Mouse (Mus musculus) liver, embryonic 13.5 days (tissue): ENCODE results near the gene Acot9. TPM values are rescaled to one million over a fixed set of nuclear protein-coding genes. Genes with fewer than 3 reads are reported as not detected.
A peak's percentile ranks its signal among the peaks of the same experiment; 100 is the strongest.

Experiments
- ATAC-seq: fragments of 200-750 bp; cut with Nextera tagmentation; 2 replicates; pipeline ENCODE4 v1.8.0; 2017; ENCODE audit warnings: low read depth, mild to moderate bottlenecking, moderate number of reproducible peaks, moderate library complexity
- DNase-seq: peaks from one replicate; pipeline ENCODE4 v3.0.0; 2022
- H3K27ac ChIP-seq: fragments of 300-500 bp; sonication (generic); 2 replicates; pipeline ENCODE4 v1.5.1; 2015; ENCODE audit warnings: moderate library complexity, mild to moderate bottlenecking, inconsistent platforms
- H3K27me3 ChIP-seq: fragments of 300-500 bp; sonication (generic); 2 replicates; pipeline ENCODE4 v1.6.1; 2015; ENCODE audit warnings: mild to moderate bottlenecking, inconsistent platforms
- H3K36me3 ChIP-seq: fragments of 300-500 bp; sonication (generic); 2 replicates; pipeline ENCODE4 v1.6.1; 2015; ENCODE audit warnings: mild to moderate bottlenecking, inconsistent platforms
- H3K4me1 ChIP-seq: fragments of 300-500 bp; sonication (generic); replicated peaks from 2 replicates; pipeline ENCODE4 v1.6.1; 2015; ENCODE audit warnings: inconsistent platforms
- H3K4me2 ChIP-seq: fragments of 300-500 bp; sonication (generic); 2 replicates; pipeline ENCODE4 v1.6.1; 2015; ENCODE audit warnings: inconsistent platforms, mild to moderate bottlenecking, moderate library complexity
- H3K4me3 ChIP-seq: fragments of 300-500 bp; sonication (generic); replicated peaks from 2 replicates; pipeline ENCODE4 v1.5.1; 2015; ENCODE audit warnings: mild to moderate bottlenecking, inconsistent platforms
- H3K9ac ChIP-seq: fragments of 300-500 bp; sonication (generic); 2 replicates; pipeline ENCODE4 v1.6.1; 2015; ENCODE audit warnings: mild to moderate bottlenecking, inconsistent platforms
- H3K9me3 ChIP-seq: fragments of 300-500 bp; sonication (generic); replicated peaks from 2 replicates; pipeline ENCODE4 v1.6.1; 2016; ENCODE audit warnings: inconsistent platforms
- WGBS: fragments of 180-500 bp; shearing (Covaris S2); methylation state at CpG from one replicate; pipeline ENCODE4 v1.1.7; 2015; ENCODE audit not compliant: insufficient replicate concordance; 5-methylcytosine and 5-hydroxymethylcytosine counted together
- polyA plus RNA-seq: library from polyadenylated mRNA; unstranded; fragments of >200 nt; fragmentation: Nextera tagmentation; extraction: Ambion mirVana; gene quantifications from 2 replicates; pipeline ENCODE4 v1.2.1, GENCODE M21; 2015

Acot9 gene
- 15.1 and 16.6 TPM in 2 replicates for polyA plus RNA-seq

DNA sequence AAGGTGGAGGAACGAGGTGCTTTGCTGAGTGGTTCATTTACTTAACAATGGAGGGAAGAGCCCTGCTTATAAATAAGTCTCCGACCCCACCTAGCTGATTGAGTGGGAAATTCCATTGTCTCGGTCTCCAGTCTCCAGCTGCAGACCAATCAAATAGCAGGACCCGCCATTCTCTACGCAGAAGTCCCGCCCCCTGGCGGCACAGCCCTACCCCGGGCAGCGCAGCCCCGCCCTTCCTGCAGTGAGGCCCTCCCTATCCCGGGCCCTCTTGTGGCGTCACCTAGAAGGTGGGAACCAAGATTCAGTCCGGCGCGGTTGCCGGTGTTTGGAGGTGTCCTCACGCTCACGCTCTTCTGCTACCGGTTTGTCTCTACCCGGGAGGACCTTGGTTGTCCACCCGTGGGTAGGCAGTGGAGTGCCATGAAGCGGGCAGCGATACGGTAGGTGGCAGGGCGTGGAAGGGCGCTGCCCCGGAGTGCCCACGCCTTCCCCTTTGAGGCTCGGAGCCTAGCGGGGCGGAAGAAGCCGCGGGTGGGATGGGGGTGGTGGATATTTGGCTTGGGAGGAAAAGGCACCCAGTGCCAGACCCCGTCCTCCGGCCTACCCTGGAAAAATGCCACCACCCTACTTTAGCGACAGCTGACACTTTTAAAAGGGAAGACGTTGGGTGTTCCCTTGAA is at the start of gene Acot9:
Gene Acot9 (plus strand): TSS at position 209 of the 680 bp plus-strand sequence.
- H3K4me3 ChIP-seq = peak within 1 kb of the TSS; percentile 63
- H3K9me3 ChIP-seq = no peaks in the 10 kb centered on the region
- 26% methylated on average over 34 of the region's 37 CpGs for WGBS
- peak; percentile 82 for DNase-seq
- H3K9ac ChIP-seq = peak within 1 kb of the TSS; percentile 66
- peak within 1 kb of the TSS; percentile 53; the same call in 1 of the 2 replicates for H3K27ac ChIP-seq
- ATAC-seq = peak; percentile 100
- H3K4me1 ChIP-seq = peaks cover 3% of the 10 kb centered on the region; the same call in 1 of the 2 replicates
- H3K4me2 ChIP-seq = peak within 1 kb of the TSS; percentile 70
- H3K36me3 ChIP-seq = no peaks in the 10 kb centered on the region
- no peaks in the 10 kb centered on the region for H3K27me3 ChIP-seq

DNA sequence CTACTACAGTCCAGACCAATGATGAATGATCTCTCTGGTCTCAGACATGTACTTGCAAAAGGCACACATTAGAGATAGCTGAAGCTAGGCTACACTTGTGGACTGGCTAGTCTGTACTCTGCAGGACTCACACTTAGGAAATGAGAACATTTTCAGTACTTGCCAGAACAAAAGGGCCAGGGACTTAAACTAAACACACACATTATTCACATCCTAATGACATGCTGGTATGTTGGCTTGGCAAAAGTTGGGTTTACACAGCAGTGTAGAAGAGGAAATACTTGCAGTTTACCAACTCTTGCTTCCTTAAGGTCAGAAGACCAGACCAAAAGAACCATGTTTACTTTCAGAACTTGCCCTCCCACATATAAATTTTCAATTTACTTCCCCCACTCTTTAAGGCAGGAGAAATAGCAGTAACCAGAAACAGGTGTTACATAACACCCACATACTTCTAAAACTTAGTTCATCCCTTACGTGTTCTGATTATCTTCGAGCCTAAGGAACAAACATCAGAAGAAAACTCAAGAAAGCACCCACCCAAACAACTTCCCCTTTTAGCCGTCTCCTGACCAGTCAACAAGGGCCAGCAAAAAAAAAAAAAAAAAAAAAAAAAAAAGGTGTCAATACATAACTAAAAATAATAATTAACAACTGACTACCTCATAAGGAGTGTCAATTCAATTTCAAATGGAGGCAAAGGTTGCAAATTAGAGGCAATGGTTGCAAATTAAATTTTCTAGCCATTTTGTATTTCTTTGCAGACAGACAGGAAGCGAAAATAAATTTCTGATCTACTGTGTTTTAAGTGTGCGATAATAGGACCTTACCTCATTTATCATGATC is 47.7 kb upstream of the Acot9 start:
- no peak for DNase-seq
- no peaks in the 10 kb centered on the region for H3K27me3 ChIP-seq
- H3K36me3 ChIP-seq = no peaks in the 10 kb centered on the region
- H3K9ac ChIP-seq = no peak overlapping the region
- H3K9me3 ChIP-seq = no peaks in the 10 kb centered on the region
- no peaks in the 10 kb centered on the region; the same call in 1 of the 2 replicates for H3K4me1 ChIP-seq
- peak overlapping the region; percentile 71; the same call in 1 of the 2 replicates for H3K4me2 ChIP-seq
- no peak overlapping the region for H3K27ac ChIP-seq
- WGBS = 39% methylated on average over 5 of the region's 5 CpGs
- 0 out of 2 replicates have a peak overlapping the region, but pooled peaks have one; percentile 68 for H3K4me3 ChIP-seq
- no peak for ATAC-seq

DNA sequence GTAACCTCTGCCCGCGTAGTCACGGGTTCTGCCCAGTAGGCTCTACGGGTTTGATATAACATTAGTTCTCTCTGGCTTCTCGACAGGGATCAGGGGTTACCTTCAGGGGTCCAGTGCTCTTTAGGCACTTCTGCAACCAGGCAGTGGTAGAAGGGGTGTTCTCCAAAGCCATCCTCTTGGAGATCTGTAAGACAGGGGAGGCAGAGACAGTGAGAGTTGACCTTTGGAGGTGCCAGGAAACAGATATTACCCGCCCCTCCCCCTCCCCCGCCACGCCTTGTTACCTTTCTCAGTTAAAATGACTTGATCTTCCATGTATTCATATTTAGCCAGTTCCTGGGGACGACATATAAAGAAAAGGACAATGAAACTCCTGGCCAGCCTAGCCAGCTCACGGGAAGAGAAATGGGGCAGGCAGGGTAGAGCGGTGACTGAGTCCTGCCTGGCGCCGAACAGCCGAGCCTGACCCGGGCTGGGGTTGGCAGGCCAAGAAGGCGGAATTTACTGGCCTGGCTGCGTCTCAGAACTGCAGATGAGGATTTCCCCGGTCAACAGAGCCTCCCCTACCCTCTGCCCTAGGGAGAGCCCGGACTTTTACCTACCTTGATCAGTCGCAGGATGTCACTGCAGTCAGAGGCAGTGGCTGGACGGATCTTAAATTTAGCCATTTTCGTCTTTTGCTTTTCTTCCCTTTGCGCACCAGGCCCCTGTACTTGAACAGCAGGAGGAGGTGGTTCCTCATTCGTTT is 46.6 kb upstream of the Acot9 start:
- WGBS = 15% methylated on average over 20 of the region's 24 CpGs
- H3K9ac ChIP-seq = peak overlapping the region; percentile 77
- no peaks in the 10 kb centered on the region for H3K27me3 ChIP-seq
- H3K9me3 ChIP-seq = no peaks in the 10 kb centered on the region
- no peaks in the 10 kb centered on the region; the same call in 1 of the 2 replicates for H3K4me1 ChIP-seq
- no peaks in the 10 kb centered on the region for H3K36me3 ChIP-seq
- H3K4me2 ChIP-seq = peak overlapping the region; percentile 71
- DNase-seq (peak; percentile 3), ATAC-seq (peak; percentile 61)
- peak overlapping the region; percentile 68 for H3K4me3 ChIP-seq
- H3K27ac ChIP-seq = peak overlapping the region; percentile 63

DNA sequence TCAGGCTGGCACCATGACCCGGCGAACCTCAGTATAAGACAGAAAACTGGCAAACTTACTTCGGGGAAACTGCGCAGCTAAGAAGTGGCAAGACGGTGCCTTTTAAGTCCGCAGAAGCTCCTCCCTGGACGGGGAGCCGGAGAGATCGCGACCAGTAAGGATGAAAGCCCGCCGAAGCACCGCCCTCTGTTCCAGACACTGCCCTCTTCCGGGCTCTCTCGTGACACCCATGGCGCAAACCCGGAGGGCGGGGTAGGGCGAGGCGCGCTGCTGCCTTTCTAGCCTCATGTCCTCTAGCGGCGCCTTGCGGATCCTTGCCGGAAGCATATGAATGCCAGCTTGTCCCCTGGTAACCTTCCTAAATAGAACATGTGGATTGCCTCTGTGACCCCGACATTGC is 46.0 kb upstream of the Acot9 start, which contains the start of gene Sat1:
Gene Sat1 (minus strand): TSS at position 179 of the 400 bp plus-strand sequence.
- ATAC-seq (peak; percentile 100), DNase-seq (peak; percentile 87)
- Histone ChIP-seq H3K27me3 (no peaks in the 10 kb centered on the region), H3K27ac (peak within 1 kb of the TSS; percentile 63), H3K9me3 (no peaks in the 10 kb centered on the region), H3K4me1 (no peaks in the 10 kb centered on the region; the same call in 1 of the 2 replicates), H3K4me3 (peak within 1 kb of the TSS; percentile 68), H3K4me2 (peak within 1 kb of the TSS; percentile 71), H3K9ac (peak within 1 kb of the TSS; percentile 77), H3K36me3 (no peaks in the 10 kb centered on the region)
- WGBS = 13% methylated on average over 26 of the region's 26 CpGs

DNA sequence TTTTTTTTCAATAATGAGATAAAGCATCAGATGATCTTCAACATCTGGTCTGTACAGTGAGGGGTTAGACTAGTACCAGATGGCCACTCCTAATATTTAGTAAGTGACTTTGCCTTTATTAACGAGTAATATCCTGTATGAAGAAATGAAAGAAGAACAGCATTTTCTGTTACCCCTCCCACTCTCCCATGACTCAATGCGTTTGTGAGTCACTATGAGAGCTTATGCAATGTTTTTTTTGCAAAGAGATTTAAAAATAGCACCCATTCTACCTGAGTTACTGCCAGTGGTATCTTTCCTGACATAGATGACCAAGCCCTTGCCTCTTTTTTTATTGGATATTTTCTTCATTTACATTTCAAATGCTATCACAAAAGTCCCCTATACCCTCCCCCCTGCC is 44.0 kb upstream of the Acot9 start:
- no peaks in the 10 kb centered on the region; the same call in 1 of the 2 replicates for H3K4me1 ChIP-seq

DNA sequence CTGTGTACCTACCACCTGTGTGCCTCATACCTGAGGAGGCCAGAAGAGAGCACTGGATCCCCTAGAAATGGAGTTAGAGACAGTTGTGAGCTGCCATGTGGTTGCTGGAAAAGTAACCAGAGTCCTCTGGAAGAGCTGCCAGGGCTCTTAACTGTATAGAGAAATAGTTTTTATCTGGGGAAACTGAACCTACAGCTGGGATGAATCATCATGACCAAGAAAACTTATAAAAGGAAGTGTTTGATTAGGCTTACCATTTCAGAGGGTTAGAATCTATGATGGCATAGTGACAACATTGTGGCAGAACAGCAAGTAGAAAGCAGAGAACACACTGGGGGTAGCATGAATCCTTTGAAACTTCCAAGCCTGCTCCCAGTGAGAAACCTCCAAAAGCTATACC is 5.4 kb upstream of the Acot9 start:
- peaks cover under 1% of the 10 kb centered on the region; the same call in 1 of the 2 replicates for H3K4me1 ChIP-seq
- no peak overlapping the region for H3K9ac ChIP-seq
- no peak overlapping the region for H3K27ac ChIP-seq
- ATAC-seq = no peak
- H3K36me3 ChIP-seq = no peaks in the 10 kb centered on the region
- no peak for DNase-seq
- H3K4me3 ChIP-seq = no peak overlapping the region
- H3K9me3 ChIP-seq = no peaks in the 10 kb centered on the region
- no peaks in the 10 kb centered on the region for H3K27me3 ChIP-seq
- no peak overlapping the region for H3K4me2 ChIP-seq

More for the DNA sequence above, 44.0 kb upstream of the Acot9 start:
- no peak overlapping the region for H3K4me2 ChIP-seq
- WGBS = 56% methylated on average over 2 of the region's 2 CpGs
- no peak overlapping the region for H3K9ac ChIP-seq
- no peak for DNase-seq
- H3K36me3 ChIP-seq = no peaks in the 10 kb centered on the region
- ATAC-seq = no peak
- no peak overlapping the region for H3K4me3 ChIP-seq
- no peaks in the 10 kb centered on the region for H3K27me3 ChIP-seq
- no peak overlapping the region for H3K27ac ChIP-seq
- no peaks in the 10 kb centered on the region for H3K9me3 ChIP-seq

DNA sequence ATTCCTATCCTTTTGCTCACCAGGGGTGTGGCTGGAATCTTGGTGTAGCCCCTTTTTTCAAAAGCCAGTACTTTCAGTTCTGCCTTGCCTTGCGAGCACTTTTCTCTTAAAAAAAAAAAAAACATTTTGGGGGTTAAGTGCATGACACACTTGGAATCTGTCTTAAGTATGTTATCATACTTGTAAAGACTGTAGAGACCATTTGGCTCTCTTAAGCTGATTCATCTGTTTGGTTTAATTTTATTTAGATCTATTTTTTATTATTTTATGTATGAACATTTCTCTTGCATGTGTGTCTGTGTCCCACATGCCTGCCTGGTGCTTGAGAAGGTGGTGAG is 641 bp downstream of the Acot9 start:
- peak overlapping the region; percentile 66 for H3K9ac ChIP-seq
- peak overlapping the region; percentile 63 for H3K4me3 ChIP-seq
- H3K4me1 ChIP-seq = peaks cover 3% of the 10 kb centered on the region; the same call in 1 of the 2 replicates
- ATAC-seq (no peak), DNase-seq (no peak)
- 32% methylated on average over 1 of the region's 1 CpGs for WGBS
- no peaks in the 10 kb centered on the region for H3K36me3 ChIP-seq
- H3K4me2 ChIP-seq = peak overlapping the region; percentile 70
- no peaks in the 10 kb centered on the region for H3K9me3 ChIP-seq
- no peak overlapping the region for H3K27ac ChIP-seq
- no peaks in the 10 kb centered on the region for H3K27me3 ChIP-seq

DNA sequence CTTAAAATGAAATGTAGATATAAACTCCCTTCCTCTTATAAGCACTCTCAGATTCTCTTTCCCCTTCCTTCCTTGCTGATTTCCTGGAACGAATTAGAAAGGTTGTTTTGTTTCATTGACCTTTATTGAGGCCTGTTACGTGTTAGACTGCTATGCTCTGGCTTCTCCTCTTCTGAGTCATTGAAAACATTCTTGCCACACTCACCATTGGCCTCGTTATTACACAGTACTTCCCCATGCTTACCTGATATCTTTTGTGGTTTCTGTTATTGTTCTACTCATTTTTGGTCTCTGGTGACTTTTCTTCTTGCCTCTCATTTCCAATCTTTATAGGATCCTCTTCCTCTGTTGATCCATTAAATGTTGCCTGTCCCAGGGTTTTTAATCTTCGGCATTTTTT is 16.2 kb downstream of the Acot9 start:
- Histone ChIP-seq H3K27me3 (no peaks in the 10 kb centered on the region), H3K9ac (no peak overlapping the region)
- ATAC-seq = no peak

DNA sequence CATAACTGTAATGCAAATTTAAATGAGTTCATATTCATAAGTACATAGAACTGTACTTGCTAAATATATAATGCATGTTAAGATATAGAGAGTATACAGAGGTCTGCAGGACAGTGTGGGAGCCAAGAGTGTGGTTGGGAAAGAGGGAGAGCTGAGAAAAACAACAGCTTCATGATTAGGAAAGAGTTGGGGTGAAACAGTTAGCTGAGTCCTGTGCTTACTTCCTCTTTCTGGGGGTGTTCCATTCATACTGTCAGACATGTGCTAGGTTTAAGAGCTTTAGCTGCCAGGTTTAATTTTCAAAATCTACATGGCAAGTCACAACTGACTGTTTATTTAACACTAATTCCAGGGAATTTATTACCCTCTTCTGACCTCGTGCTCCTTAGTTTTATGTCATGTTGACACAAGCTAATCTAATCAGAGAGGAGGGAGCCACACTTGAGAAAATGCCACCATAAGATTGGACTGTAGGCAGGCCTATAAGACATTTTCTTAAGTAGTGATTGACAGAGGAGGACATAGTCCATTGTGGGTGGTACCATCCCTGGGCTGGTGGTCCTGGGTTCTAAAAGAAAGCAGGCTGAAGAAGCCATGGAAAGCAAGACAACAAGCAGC is 18.3 kb downstream of the Acot9 start:
- Histone ChIP-seq H3K36me3 (no peaks in the 10 kb centered on the region), H3K9ac (no peak overlapping the region), H3K4me2 (no peak overlapping the region), H3K27me3 (no peaks in the 10 kb centered on the region), H3K9me3 (no peaks in the 10 kb centered on the region), H3K4me1 (no peaks in the 10 kb centered on the region), H3K4me3 (no peak overlapping the region), H3K27ac (no peak overlapping the region)
- no peak for ATAC-seq
- WGBS = 18% methylated on average over 1 of the region's 1 CpGs
- DNase-seq = no peak

More for the DNA sequence above, 16.2 kb downstream of the Acot9 start:
- Histone ChIP-seq H3K4me2 (no peak overlapping the region), H3K36me3 (no peaks in the 10 kb centered on the region), H3K4me3 (no peak overlapping the region), H3K9me3 (no peaks in the 10 kb centered on the region), H3K27ac (no peak overlapping the region), H3K4me1 (no peaks in the 10 kb centered on the region)
- WGBS = 52% methylated on average over 4 of the region's 4 CpGs
- no peak for DNase-seq

DNA sequence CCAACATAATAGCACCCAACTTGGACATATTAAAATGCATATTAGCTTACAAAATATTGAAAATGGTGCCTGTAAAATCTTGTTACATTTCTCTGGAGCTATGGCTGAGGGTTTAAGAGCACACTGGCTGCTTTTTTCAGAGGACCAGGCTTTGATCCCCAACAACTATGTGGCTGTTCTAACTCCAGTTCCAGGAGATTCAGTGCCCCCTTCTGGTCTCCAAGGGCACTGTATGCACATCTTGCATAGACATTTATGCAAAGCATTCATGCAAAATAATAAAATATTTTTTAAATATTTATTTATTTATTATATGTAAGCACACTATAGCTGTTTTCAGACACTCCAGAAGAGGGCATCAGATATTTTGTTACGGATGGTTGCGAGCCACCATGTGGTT is 44.1 kb downstream of the Acot9 start:
- no peaks in the 10 kb centered on the region for H3K4me1 ChIP-seq
- 85% methylated on average over 2 of the region's 2 CpGs for WGBS
- no peak overlapping the region for H3K9ac ChIP-seq
- H3K4me3 ChIP-seq = no peak overlapping the region
- no peak for ATAC-seq
- no peak overlapping the region for H3K4me2 ChIP-seq
- H3K9me3 ChIP-seq = no peaks in the 10 kb centered on the region
- DNase-seq = no peak
- no peaks in the 10 kb centered on the region for H3K27me3 ChIP-seq
- no peak overlapping the region for H3K27ac ChIP-seq
- no peaks in the 10 kb centered on the region for H3K36me3 ChIP-seq
